Mouse (Mus musculus): ENCODE measurements at regions not wholly inside any gene's neighbourhood (a gene's known extent, or its start where the extent isn't known, plus 50 kb on each side); places are given as distances from the start of the nearest gene placed in this dataset.

- no peak for DNase-seq
Observed at GRCm38 (mm10) chr14:120669665-120670064, 191.4 kb downstream of the Rap2a start.

GRCm38 (mm10) chr14:120675752-120676151 lies 197.5 kb downstream of the Rap2a start:
- DNase-seq: no peak

GRCm38 (mm10) chr14:120678533-120678932 lies 200.3 kb downstream of the Rap2a start:
- no peak for DNase-seq

GRCm38 (mm10) chr14:120679072-120679471 lies 200.8 kb downstream of the Rap2a start:
- DNase-seq: no peak

GRCm38 (mm10) chr14:120680272-120680671 lies 202.0 kb downstream of the Rap2a start:
- DNase-seq: peak; percentile 31

GRCm38 (mm10) chr14:120685263-120685662 lies 207.0 kb downstream of the Rap2a start:
- no peak for DNase-seq

- peak; percentile 31 for DNase-seq
Observed at GRCm38 (mm10) chr14:120685877-120686276, 207.6 kb downstream of the Rap2a start.

GRCm38 (mm10) chr14:120686751-120687150 lies 208.5 kb downstream of the Rap2a start:
- DNase-seq: no peak

GRCm38 (mm10) chr14:120699378-120699777 lies 211.6 kb upstream of the Ipo5 start:
- no peak for DNase-seq

- DNase-seq: peak; percentile 65
Observed at GRCm38 (mm10) chr14:120705301-120705801, 205.7 kb upstream of the Ipo5 start.

- no peak for DNase-seq
Observed at GRCm38 (mm10) chr14:120710782-120711181, 200.2 kb upstream of the Ipo5 start.

- DNase-seq: peak; percentile 89
Observed at GRCm38 (mm10) chr14:120720464-120721445, 190.3 kb upstream of the Ipo5 start.

- DNase-seq: no peak
Observed at GRCm38 (mm10) chr14:120721593-120722461, 189.2 kb upstream of the Ipo5 start.

- peak; percentile 40 for DNase-seq
Observed at GRCm38 (mm10) chr14:120722546-120723112, 188.4 kb upstream of the Ipo5 start.

GRCm38 (mm10) chr14:120728107-120728506 lies 182.9 kb upstream of the Ipo5 start:
- DNase-seq: no peak

- DNase-seq: no peak
Observed at GRCm38 (mm10) chr14:120730226-120730625, 180.8 kb upstream of the Ipo5 start.

- no peak for DNase-seq
Observed at GRCm38 (mm10) chr14:120731679-120732281, 179.2 kb upstream of the Ipo5 start.

- DNase-seq: no peak
Observed at GRCm38 (mm10) chr14:120732400-120733138, 178.5 kb upstream of the Ipo5 start.

- DNase-seq: no peak
Observed at GRCm38 (mm10) chr14:120741492-120742054, 169.5 kb upstream of the Ipo5 start.

GRCm38 (mm10) chr14:120754011-120754410 lies 157.0 kb upstream of the Ipo5 start:
- no peak for DNase-seq

- peak; percentile 29 for DNase-seq
Observed at GRCm38 (mm10) chr14:120755389-120755788, 155.6 kb upstream of the Ipo5 start.

Data from lung, postnatal 10 days (tissue).